Mouse (Mus musculus): Measurements from ENCODE around the gene Tmem60.

DNA sequence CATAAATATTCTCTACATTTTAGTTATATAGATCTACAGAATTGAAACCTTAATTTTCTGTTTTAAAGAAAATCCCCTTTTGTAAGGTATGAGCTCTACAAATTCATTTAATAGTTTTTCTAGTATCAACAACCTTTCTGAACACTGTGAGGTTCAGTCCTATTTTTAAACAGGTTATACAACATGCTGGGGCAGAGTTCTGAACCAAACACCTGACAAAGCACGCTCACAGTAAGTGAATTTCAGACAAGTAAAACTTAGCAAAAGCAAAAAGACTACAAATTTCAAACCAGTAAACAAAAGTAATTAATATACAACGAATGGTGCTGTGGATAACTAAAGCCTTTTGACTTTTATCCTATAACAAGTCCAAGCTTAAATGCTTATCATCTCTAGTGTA lies 23.6 kb upstream of the Tmem60 start:
- TF ChIP-seq CTCF (IDR thresholded peaks at IDR 0.05; ENCODE audit: low read depth) (no peak), EP300 (optimal IDR thresholded peaks at IDR 0.05) (no peak)

Measured in stomach, postnatal 0 days (tissue).